Mouse (Mus musculus) cortical plate, adult 2 months (tissue): ENCODE measurements at regions not wholly inside any gene's neighbourhood (a gene's known extent, or its start where the extent isn't known, plus 50 kb on each side); places are given as distances from the start of the nearest gene placed in this dataset.

Experiments
- H3K27ac ChIP-seq: fragments of 200-500 bp; 2 replicates; pipeline ENCODE4 v1.5.1; 2012; ENCODE audit warnings: low read length, control low read depth, inconsistent platforms; ENCODE audit not compliant: insufficient read depth
- H3K4me1 ChIP-seq: fragments of 200-500 bp; 2 replicates; pipeline ENCODE4 v1.6.1; 2011; ENCODE audit warnings: low read length; ENCODE audit not compliant: control insufficient read depth, insufficient read depth
- H3K4me3 ChIP-seq: fragments of 200-500 bp; 2 replicates; pipeline ENCODE4 v1.5.1; 2011; ENCODE audit warnings: mild to moderate bottlenecking, low read length, control low read depth; ENCODE audit not compliant: insufficient read depth
- CTCF ChIP-seq: fragments of 200-500 bp; IDR thresholded peaks from 2 replicates; pipeline ENCODE4 v1.5.1; 2011; ENCODE audit warnings: mild to moderate bottlenecking, control low read depth, low read length; ENCODE audit not compliant: insufficient read depth; ENCODE audit errors: extremely low read depth
- POLR2A ChIP-seq: fragments of 200-500 bp; IDR thresholded peaks from 2 replicates; pipeline ENCODE4 v1.6.1; 2011; ENCODE audit warnings: mild to moderate bottlenecking, low read length, control low read depth; ENCODE audit not compliant: insufficient read depth; ENCODE audit errors: extremely low read depth

- H3K4me3 ChIP-seq, result no peak overlapping the region
- TF ChIP-seq POLR2A (no peak), CTCF (no peak)
- peaks cover 2% of the 10 kb centered on the region; the same call in 1 of the 2 replicates for H3K4me1 ChIP-seq
- no peak overlapping the region for H3K27ac ChIP-seq
Measured at GRCm38 (mm10) chr9:46830746-46831560, 167.6 kb upstream of the Gm4791 start.

GRCm38 (mm10) chr9:46830316-46830715 is 168.2 kb upstream of the Gm4791 start:
- H3K27ac ChIP-seq, result no peak overlapping the region
- TF ChIP-seq POLR2A, result no peak
- no peak for TF ChIP-seq CTCF

GRCm38 (mm10) chr9:46824703-46825102 is 173.8 kb upstream of the Gm4791 start:
- TF ChIP-seq POLR2A, result no peak
- TF ChIP-seq CTCF, result no peak
- peaks cover 2% of the 10 kb centered on the region; the same call in 1 of the 2 replicates for H3K4me1 ChIP-seq
- no peak overlapping the region for H3K4me3 ChIP-seq
- H3K27ac ChIP-seq, result no peak overlapping the region

More at GRCm38 (mm10) chr9:46830316-46830715, 168.2 kb upstream of the Gm4791 start:
- Histone ChIP-seq H3K4me1 (peaks cover 2% of the 10 kb centered on the region; the same call in 1 of the 2 replicates), H3K4me3 (no peak overlapping the region)

- peaks cover 2% of the 10 kb centered on the region for H3K4me1 ChIP-seq
- H3K4me3 ChIP-seq, result no peak overlapping the region
- TF ChIP-seq CTCF, result no peak
- no peak for TF ChIP-seq POLR2A
- H3K27ac ChIP-seq, result no peak overlapping the region
Measured at GRCm38 (mm10) chr9:46819808-46820207, 178.7 kb upstream of the Gm4791 start.

GRCm38 (mm10) chr9:46819376-46819775 is 179.2 kb upstream of the Gm4791 start:
- Histone ChIP-seq H3K4me3 (no peak overlapping the region), H3K4me1 (peaks cover 2% of the 10 kb centered on the region), H3K27ac (no peak overlapping the region)
- TF ChIP-seq POLR2A (no peak), CTCF (no peak)

GRCm38 (mm10) chr9:46816126-46816525 is 182.4 kb upstream of the Gm4791 start:
- Histone ChIP-seq H3K4me3 (no peak overlapping the region), H3K4me1 (peaks cover 2% of the 10 kb centered on the region), H3K27ac (no peak overlapping the region)
- TF ChIP-seq CTCF, result no peak
- TF ChIP-seq POLR2A, result no peak

GRCm38 (mm10) chr9:46814478-46815241 is 183.9 kb upstream of the Gm4791 start:
- Histone ChIP-seq H3K4me3 (no peak overlapping the region), H3K27ac (no peak overlapping the region), H3K4me1 (peaks cover 2% of the 10 kb centered on the region)
- peak; percentile 76 for TF ChIP-seq CTCF
- no peak for TF ChIP-seq POLR2A

GRCm38 (mm10) chr9:46810266-46810665 is 188.3 kb upstream of the Gm4791 start:
- TF ChIP-seq CTCF, result no peak
- no peak for TF ChIP-seq POLR2A
- H3K4me3 ChIP-seq, result no peak overlapping the region
- H3K4me1 ChIP-seq, result no peaks in the 10 kb centered on the region
- no peak overlapping the region for H3K27ac ChIP-seq

GRCm38 (mm10) chr9:46795446-46795845 is 203.1 kb upstream of the Gm4791 start:
- TF ChIP-seq POLR2A (no peak), CTCF (no peak)
- Histone ChIP-seq H3K27ac (no peak overlapping the region), H3K4me1 (peaks cover 2% of the 10 kb centered on the region; the same call in 1 of the 2 replicates), H3K4me3 (no peak overlapping the region)

- TF ChIP-seq POLR2A (no peak), CTCF (no peak)
- Histone ChIP-seq H3K27ac (peak overlapping the region; percentile 92), H3K4me1 (peaks cover 9% of the 10 kb centered on the region), H3K4me3 (no peak overlapping the region)
Measured at GRCm38 (mm10) chr9:46789036-46789435, 209.5 kb upstream of the Gm4791 start.
